Mouse (Mus musculus): ENCODE measurements around the gene Cfap44. TPM values are rescaled to one million over a fixed set of nuclear protein-coding genes. Genes with fewer than 3 reads are reported as not detected.

The Cfap44 gene
- total RNA-seq (2021) = not detected
- long read RNA-seq, experiment 1 = 0 reads
- long read RNA-seq, experiment 2 = 0 reads

- DNase-seq = no peak
- intact Hi-C loops (cut with DNase I) = no loop called here
These were observed at the start of gene Cfap44 for GRCm38 (mm10) chr16:44394577-44395243. Gene Cfap44 (plus strand): TSS chr16:44394796.

- intact Hi-C loops (cut with DNase I) = no loop called here
- peak; percentile 93 to 95 for DNase-seq
These were observed 47.3 kb upstream of the Cfap44 start, which contains the start of gene Spice1 for GRCm38 (mm10) chr16:44347071-44347901. Gene Spice1 (plus strand): TSS chr16:44347121.

GRCm38 (mm10) chr16:44349801-44350397 lies 44.7 kb upstream of the Cfap44 start:
- intact Hi-C loops (cut with DNase I) = no loop called here
- DNase-seq = no peak

- intact Hi-C loops (cut with DNase I) = loop anchor here (5.0 kb wide), 1 partner anchor 59 kb away; no protein-coding TSS in a partner anchor
- DNase-seq = no peak
These were observed 38.3 kb upstream of the Cfap44 start for GRCm38 (mm10) chr16:44356291-44356690.

GRCm38 (mm10) chr16:44357571-44358268 lies 36.9 kb upstream of the Cfap44 start:
- intact Hi-C loops (cut with DNase I) = loop anchor here (5.0 kb wide), 1 partner anchor 60 kb away; no protein-coding TSS in a partner anchor
- DNase-seq = peak in 1 of 2 experiments; percentile 33

GRCm38 (mm10) chr16:44361921-44362890 lies 32.4 kb upstream of the Cfap44 start:
- intact Hi-C loops (cut with DNase I) = loop anchor here (1.0 kb wide), 1 partner anchor 119 kb away; no protein-coding TSS in a partner anchor
- DNase-seq = no peak

GRCm38 (mm10) chr16:44365522-44365921 lies 29.1 kb upstream of the Cfap44 start:
- no peak for DNase-seq
- intact Hi-C loops (cut with DNase I) = no loop called here

- intact Hi-C loops (cut with DNase I) = no loop called here
- no peak for DNase-seq
These were observed 19.1 kb upstream of the Cfap44 start for GRCm38 (mm10) chr16:44375459-44375858.

GRCm38 (mm10) chr16:44380006-44380405 lies 14.6 kb upstream of the Cfap44 start:
- intact Hi-C loops (cut with DNase I) = no loop called here
- no peak for DNase-seq

- DNase-seq = no peak
These were observed 13.0 kb upstream of the Cfap44 start for GRCm38 (mm10) chr16:44381578-44381977.

GRCm38 (mm10) chr16:44383549-44383948 lies 11.0 kb upstream of the Cfap44 start:
- DNase-seq = no peak
- intact Hi-C loops (cut with DNase I) = no loop called here

More at GRCm38 (mm10) chr16:44381578-44381977, 13.0 kb upstream of the Cfap44 start:
- intact Hi-C loops (cut with DNase I) = no loop called here

GRCm38 (mm10) chr16:44384251-44384650 lies 10.3 kb upstream of the Cfap44 start:
- no peak for DNase-seq
- intact Hi-C loops (cut with DNase I) = no loop called here

- DNase-seq = no peak
- intact Hi-C loops (cut with DNase I) = no loop called here
These were observed 2.6 kb upstream of the Cfap44 start for GRCm38 (mm10) chr16:44391877-44392548.

GRCm38 (mm10) chr16:44404933-44405332 lies 10.3 kb downstream of the Cfap44 start:
- intact Hi-C loops (cut with DNase I) = no loop called here
- no peak for DNase-seq

- intact Hi-C loops (cut with DNase I) = no loop called here
- no peak for DNase-seq
These were observed 12.6 kb downstream of the Cfap44 start for GRCm38 (mm10) chr16:44407211-44407610.

- intact Hi-C loops (cut with DNase I) = no loop called here
- DNase-seq = no peak
These were observed 13.7 kb downstream of the Cfap44 start for GRCm38 (mm10) chr16:44408290-44408689.

- intact Hi-C loops (cut with DNase I) = no loop called here
- DNase-seq = no peak
These were observed 15.6 kb downstream of the Cfap44 start for GRCm38 (mm10) chr16:44410176-44410575.

- DNase-seq = no peak
- intact Hi-C loops (cut with DNase I) = no loop called here
These were observed 23.0 kb downstream of the Cfap44 start for GRCm38 (mm10) chr16:44417596-44417995.

- no peak for DNase-seq
- intact Hi-C loops (cut with DNase I) = no loop called here
These were observed 27.1 kb downstream of the Cfap44 start for GRCm38 (mm10) chr16:44421735-44422134.
